Mouse (Mus musculus) liver, embryonic 18 days (tissue): ENCODE data around the gene Irak1. TPM values are rescaled to one million over a fixed set of nuclear protein-coding genes. Genes with fewer than 3 reads are reported as not detected.

Experiments used
- polyA plus RNA-seq: library from polyadenylated mRNA; depleted of rRNA; stranded (reverse); fragments of >200 nt; gene quantifications from 2 replicates; pipeline ENCODE4 v1.2.3, GENCODE M21; 2012; rRNA removed

Irak1 gene
- polyA plus RNA-seq: 21.7 and 22.4 TPM in 2 replicates

DNA sequence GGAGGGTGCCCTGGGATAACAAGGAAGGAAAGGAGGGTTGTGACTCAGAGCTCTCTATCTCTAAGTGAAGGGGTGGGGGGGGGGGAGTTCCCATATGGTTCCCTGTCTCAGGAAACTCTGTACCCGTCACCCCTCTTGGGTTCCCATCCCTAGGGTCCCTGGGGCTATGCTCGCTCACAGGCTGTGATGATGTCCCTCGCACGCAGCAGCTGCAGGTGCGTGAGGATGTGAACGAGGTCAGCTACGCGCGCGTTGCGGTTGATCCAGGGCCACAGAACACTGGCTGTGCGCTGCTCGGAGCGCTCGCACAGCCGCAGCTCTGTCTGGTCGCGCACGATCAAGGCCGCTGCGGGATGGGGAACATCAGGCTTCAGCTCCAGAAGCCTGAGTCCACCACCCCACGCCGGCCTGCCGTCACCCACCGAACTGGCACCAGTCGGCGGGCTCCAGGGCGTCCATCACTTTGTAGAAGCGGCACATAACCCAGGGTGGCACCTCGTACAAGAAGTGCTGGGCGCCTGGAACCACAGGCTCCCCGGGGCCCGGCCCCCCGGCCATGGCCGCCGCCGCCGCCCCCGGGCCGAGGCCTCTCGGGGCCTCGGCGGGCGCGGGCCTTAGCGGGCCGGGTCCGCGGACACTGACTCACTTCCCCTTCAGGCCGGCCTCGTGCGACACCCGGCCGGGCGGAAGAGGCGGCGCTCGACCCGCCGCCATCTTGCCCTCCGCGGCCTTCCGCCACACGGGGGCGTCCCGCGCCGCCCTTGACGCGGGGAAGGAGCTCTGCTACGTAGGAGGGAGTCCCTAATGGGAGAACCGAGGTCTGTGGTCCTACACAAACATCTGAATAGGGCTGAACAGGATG, at the start of gene Irak1:
Gene Irak1, minus strand, starts transcription at position 731 of the 862 bp plus-strand sequence.

GRCm38 (mm10) chrX:73966248-73967176, 57.2 kb downstream of the Irak1 start, which contains the start of gene Hcfc1:
TSS of gene Hcfc1 (minus strand) at chrX:73966357.

Other genes with a start within 250 kb of the Irak1 start
- gene Srpk3, start 249.5 kb downstream of the Irak1 start, polyA plus RNA-seq: 0.46 and 0.81 TPM in 2 replicates
- 144 and 146 TPM in 2 replicates for gene Idh3g, start 237.0 kb downstream of the Irak1 start, polyA plus RNA-seq
- 240 and 242 TPM in 2 replicates for gene Ssr4, start 236.9 kb downstream of the Irak1 start, polyA plus RNA-seq
- gene Pdzd4, start 198.9 kb downstream of the Irak1 start, polyA plus RNA-seq: 0.26 and 0.31 TPM in 2 replicates
- 0.01 TPM in 1 of 2 replicates, not detected in the other for gene Avpr2, start 131.8 kb downstream of the Irak1 start, polyA plus RNA-seq
- gene L1cam, start 127.8 kb downstream of the Irak1 start, polyA plus RNA-seq: 0.20 and 0.44 TPM in 2 replicates
- 12.6 and 16.0 TPM in 2 replicates for gene Arhgap4, start 102.0 kb downstream of the Irak1 start, polyA plus RNA-seq
- 51.4 and 55.9 TPM in 2 replicates for gene Naa10, start 102.0 kb downstream of the Irak1 start, polyA plus RNA-seq
- gene Renbp, start 93.1 kb downstream of the Irak1 start, polyA plus RNA-seq: 16.4 and 17.5 TPM in 2 replicates
- 12.8 and 17.0 TPM in 2 replicates for gene Hcfc1, start 57.6 kb downstream of the Irak1 start, polyA plus RNA-seq
- not detected in 2 replicates for gene Opn1mw, start 103.5 kb upstream of the Irak1 start, polyA plus RNA-seq
- gene Mecp2, start 111.4 kb upstream of the Irak1 start, polyA plus RNA-seq: 3.2 and 3.9 TPM in 2 replicates
- not detected in 2 replicates for gene Tex28, start 143.9 kb upstream of the Irak1 start, polyA plus RNA-seq
- not detected in 2 replicates for gene Tktl1, start 153.3 kb upstream of the Irak1 start, polyA plus RNA-seq
- 78.2 and 95.5 TPM in 2 replicates for gene Flna, start 225.9 kb upstream of the Irak1 start, polyA plus RNA-seq
- 21.0 and 25.4 TPM in 2 replicates for gene Emd, start 230.8 kb upstream of the Irak1 start, polyA plus RNA-seq
- gene Rpl10, start 246.9 kb upstream of the Irak1 start, polyA plus RNA-seq: 1,323 and 1,359 TPM in 2 replicates